Comparison of ENCODE assay signal across 9 mouse cellular contexts in genomic region chr11:96956009-96956724, GRCm38 (mm10). TPM values are rescaled to one million over a fixed set of nuclear protein-coding genes. Genes with fewer than 3 reads are reported as not detected.
DNase-seq lines count a peak whose midpoint lies in the region; ATAC-seq and TF ChIP-seq lines count a peak whose summit lies in the region.
"Had no signal": no experiment of that assay in that cellular context is flagged by ENCODE, and none has a peak within 500 bp of the region (broad histone marks: within the 10 kb centered on the region; RNA-seq: fewer than 3 reads in every experiment).

No protein-coding gene starts in this region.

- no peak overlapping the region for H3K4me2 ChIP-seq in kidney, embryonic 14.5 days (replicated peaks; ENCODE audit: low read depth, low read length)
- H3K4me2 ChIP-seq in limb, embryonic 15.5 days = no peak overlapping the region
- H3K4me2 ChIP-seq in forebrain, embryonic 16.5 days (ENCODE audit: low read length) = no peak overlapping the region
- no peak overlapping the region for H3K4me2 ChIP-seq in midbrain, embryonic 11.5 days
- H3K4me2 ChIP-seq: forebrain, embryonic 15.5 days had no signal

- H3K4me3 ChIP-seq in kidney, embryonic 14.5 days (ENCODE audit: low read length) = no peak overlapping the region
- no peak overlapping the region for H3K4me3 ChIP-seq in kidney, adult 2 months (ENCODE audit: insufficient read depth, low read depth, low read length)
- peak overlapping the region; percentile 54 for H3K4me3 ChIP-seq in ES-Bruce4 (ENCODE audit: low read depth, low read length)
- H3K4me3 ChIP-seq in limb, embryonic 15.5 days = no peak overlapping the region
- H3K4me3 ChIP-seq in forebrain, embryonic 16.5 days (replicated peaks; ENCODE audit: low read length) = no peak overlapping the region
- H3K4me3 ChIP-seq in midbrain, embryonic 11.5 days (ENCODE audit: low read depth, low read length) = no peak overlapping the region
- H3K4me3 ChIP-seq: forebrain, embryonic 15.5 days had no signal

- no peaks in the 10 kb centered on the region for H3K4me1 ChIP-seq in kidney, embryonic 14.5 days (ENCODE audit: control insufficient read depth, insufficient read depth, low read length)
- H3K4me1 ChIP-seq in kidney, adult 2 months (ENCODE audit: control insufficient read depth, insufficient read depth, low read length) = no peaks in the 10 kb centered on the region
- peaks cover 7% of the 10 kb centered on the region for H3K4me1 ChIP-seq in ES-Bruce4 (ENCODE audit: control insufficient read depth, insufficient read depth, low read length)
- no peaks in the 10 kb centered on the region for H3K4me1 ChIP-seq in limb, embryonic 15.5 days
- no peaks in the 10 kb centered on the region for H3K4me1 ChIP-seq in forebrain, embryonic 16.5 days (replicated peaks; ENCODE audit: control insufficient read depth, insufficient read depth, low read length)
- no peaks in the 10 kb centered on the region for H3K4me1 ChIP-seq in midbrain, embryonic 11.5 days (ENCODE audit: control insufficient read depth, insufficient read depth, low read length)
- H3K4me1 ChIP-seq: forebrain, embryonic 15.5 days had no signal

- no peaks in the 10 kb centered on the region for H3K9me3 ChIP-seq in kidney, embryonic 14.5 days (ENCODE audit: control insufficient read depth, low read length)
- H3K9me3 ChIP-seq in ES-Bruce4 (replicated peaks; ENCODE audit: control insufficient read depth, insufficient read depth, low read length, poor library complexity, severe bottlenecking) = no peaks in the 10 kb centered on the region
- no peaks in the 10 kb centered on the region for H3K9me3 ChIP-seq in limb, embryonic 15.5 days
- no peaks in the 10 kb centered on the region for H3K9me3 ChIP-seq in forebrain, embryonic 16.5 days (ENCODE audit: control insufficient read depth, low read length)
- H3K9me3 ChIP-seq in midbrain, embryonic 11.5 days (ENCODE audit: control insufficient read depth, low read length) = no peaks in the 10 kb centered on the region
- H3K9me3 ChIP-seq: forebrain, embryonic 15.5 days had no signal

- WGBS in kidney, embryonic 14.5 days = 56% methylated on average over 18 of the region's 20 CpGs
- WGBS in kidney, adult 2 months = 59% methylated on average over 20 of the region's 20 CpGs
- 58% methylated on average over 20 of the region's 20 CpGs for WGBS in limb, embryonic 15.5 days
- WGBS in forebrain, embryonic 16.5 days = 63% methylated on average over 20 of the region's 20 CpGs
- 64% methylated on average over 20 of the region's 20 CpGs for WGBS in midbrain, embryonic 11.5 days

- H3K27ac ChIP-seq in kidney, embryonic 14.5 days (ENCODE audit: low read depth, low read length) = no peak overlapping the region
- no peak overlapping the region for H3K27ac ChIP-seq in kidney, adult 2 months (ENCODE audit: insufficient read depth, low read depth, low read length)
- peak overlapping the region; percentile 77 for H3K27ac ChIP-seq in ES-Bruce4 (ENCODE audit: insufficient read depth, low read length)
- 0 out of 2 replicates have a peak overlapping the region, but pooled peaks have one; percentile 11 for H3K27ac ChIP-seq in limb, embryonic 15.5 days
- H3K27ac ChIP-seq in forebrain, embryonic 16.5 days (ENCODE audit: low read length) = no peak overlapping the region
- no peak overlapping the region for H3K27ac ChIP-seq in midbrain, embryonic 11.5 days (ENCODE audit: low read depth, low read length)
- H3K27ac ChIP-seq: forebrain, embryonic 15.5 days had no signal

- ATAC-seq in kidney, embryonic 14.5 days (ENCODE audit: low FRiP score, low TSS enrichment) = peak; percentile 33; the same call in 1 of the 2 replicates
- ATAC-seq in limb, embryonic 15.5 days (ENCODE audit: insufficient number of reproducible peaks, low FRiP score, low TSS enrichment, low read depth) = no peak
- ATAC-seq in forebrain, embryonic 16.5 days = no peak
- ATAC-seq in midbrain, embryonic 11.5 days (ENCODE audit: low FRiP score) = no peak
- ATAC-seq: forebrain, embryonic 15.5 days had no signal

- TF ChIP-seq POLR2A in kidney, adult 2 months (IDR thresholded peaks at IDR 0.05; ENCODE audit: low read depth, low read length) = no peak
- TF ChIP-seq POLR2A in ES-Bruce4 (IDR thresholded peaks at IDR 0.05; ENCODE audit: insufficient read depth, low read length) = no peak

- no peak overlapping the region for H3K9ac ChIP-seq in kidney, embryonic 14.5 days (ENCODE audit: low read depth, low read length)
- peak overlapping the region; percentile 43 for H3K9ac ChIP-seq in ES-Bruce4 (ENCODE audit: low read depth, poor library complexity, severe bottlenecking)
- no peak overlapping the region for H3K9ac ChIP-seq in limb, embryonic 15.5 days
- H3K9ac ChIP-seq in forebrain, embryonic 16.5 days (replicated peaks; ENCODE audit: low read depth, low read length) = no peak overlapping the region
- H3K9ac ChIP-seq in midbrain, embryonic 11.5 days (ENCODE audit: low read length) = no peak overlapping the region
- H3K9ac ChIP-seq: forebrain, embryonic 15.5 days had no signal

- H3K27me3 ChIP-seq in kidney, embryonic 14.5 days (ENCODE audit: control insufficient read depth, insufficient read depth, low read length) = no peaks in the 10 kb centered on the region
- no peaks in the 10 kb centered on the region for H3K27me3 ChIP-seq in kidney, adult 2 months (replicated peaks; ENCODE audit: control insufficient read depth, insufficient read depth, low read length)
- no peaks in the 10 kb centered on the region for H3K27me3 ChIP-seq in ES-Bruce4 (ENCODE audit: control insufficient read depth, insufficient read depth, low read length, poor library complexity, severe bottlenecking)
- no peaks in the 10 kb centered on the region for H3K27me3 ChIP-seq in limb, embryonic 15.5 days
- H3K27me3 ChIP-seq in forebrain, embryonic 16.5 days (replicated peaks; ENCODE audit: control insufficient read depth, insufficient read depth, low read length) = no peaks in the 10 kb centered on the region
- H3K27me3 ChIP-seq in midbrain, embryonic 11.5 days (ENCODE audit: control insufficient read depth, insufficient read depth, low read length) = no peaks in the 10 kb centered on the region
- H3K27me3 ChIP-seq: forebrain, embryonic 15.5 days had no signal

- no peak; the same call in 1 of the 2 replicates for TF ChIP-seq CTCF in kidney, adult 2 months (conservative IDR thresholded peaks at IDR 0.05; ENCODE audit: insufficient read depth, insufficient read length, low read depth, low read length)
- peak; percentile 73 for TF ChIP-seq CTCF in ES-Bruce4 (IDR thresholded peaks at IDR 0.05; ENCODE audit: low read depth, low read length)

- DNase-seq in kidney, adult 2 months = no peak
- DNase-seq in embryo, embryonic 10.5 days (ENCODE audit: low spot score) = peak; percentile 34
- DNase-seq in adrenal gland, postnatal 4 days (ENCODE audit: low spot score in 2 of 2) = no peak
- no peak for DNase-seq in midbrain, embryonic 11.5 days (ENCODE audit: low spot score, missing footprints)

- peaks cover 86% of the 10 kb centered on the region for H3K36me3 ChIP-seq in kidney, embryonic 14.5 days (ENCODE audit: control insufficient read depth, insufficient read depth, low read length)
- H3K36me3 ChIP-seq in kidney, adult 2 months (ENCODE audit: control insufficient read depth, insufficient read depth, low read length) = no peaks in the 10 kb centered on the region
- H3K36me3 ChIP-seq in ES-Bruce4 (ENCODE audit: control insufficient read depth, insufficient read depth, low read length, poor library complexity, severe bottlenecking) = peaks cover 41% of the 10 kb centered on the region
- peaks cover 92% of the 10 kb centered on the region for H3K36me3 ChIP-seq in limb, embryonic 15.5 days
- H3K36me3 ChIP-seq in forebrain, embryonic 16.5 days (ENCODE audit: control insufficient read depth, insufficient read depth) = peaks cover 7% of the 10 kb centered on the region
- peaks cover 32% of the 10 kb centered on the region for H3K36me3 ChIP-seq in midbrain, embryonic 11.5 days (ENCODE audit: control insufficient read depth, insufficient read depth, low read length)

- TF ChIP-seq EP300 in ES-Bruce4 (IDR thresholded peaks at IDR 0.05; ENCODE audit: insufficient read depth, low read depth, low read length) = peak; percentile 96

RNA-seq across cellular contexts. Expression of gene Pnpo, which starts 12.4 kb away (rescaled TPM):
- polyA plus RNA-seq in kidney, embryonic 14.5 days (2014; fragmentation: Nextera tagmentation; extraction: Ambion mirVana) = 17.3 and 28.0 TPM in 2 replicates
- polyA plus RNA-seq in kidney, adult 2 months (2012; rRNA removed) = 73.0 and 77.1 TPM in 2 replicates
- 23.6 and 24.1 TPM in 2 replicates for polyA plus RNA-seq in ES-Bruce4 (2011; ENCODE audit: insufficient read depth, insufficient read length, low read depth, missing spikeins)
- 33.6 and 37.6 TPM in 2 replicates for polyA plus RNA-seq in limb, embryonic 15.5 days (2015; fragmentation: Nextera tagmentation; extraction: Ambion mirVana)
- polyA plus RNA-seq in forebrain, embryonic 16.5 days (2015; fragmentation: Nextera tagmentation; extraction: Ambion mirVana) = 21.7 and 22.8 TPM in 2 replicates
- 10 to 100 TPM; 27.5 to 35.0 TPM for total RNA-seq in adrenal gland, postnatal 4 days (2021)
- polyA plus RNA-seq in midbrain, embryonic 11.5 days (2014; fragmentation: Nextera tagmentation; extraction: Ambion mirVana) = 23.1 and 24.4 TPM in 2 replicates

RNA-seq across cellular contexts. Expression of gene Sp2, which starts 26.6 kb away (rescaled TPM):
- polyA plus RNA-seq in kidney, embryonic 14.5 days (2014; fragmentation: Nextera tagmentation; extraction: Ambion mirVana) = 13.3 and 23.9 TPM in 2 replicates
- 11.9 and 13.3 TPM in 2 replicates for polyA plus RNA-seq in kidney, adult 2 months (2012; rRNA removed)
- 29.0 and 30.5 TPM in 2 replicates for polyA plus RNA-seq in ES-Bruce4 (2011; ENCODE audit: insufficient read depth, insufficient read length, low read depth, missing spikeins)
- polyA plus RNA-seq in limb, embryonic 15.5 days (2015; fragmentation: Nextera tagmentation; extraction: Ambion mirVana) = 15.1 and 16.8 TPM in 2 replicates
- polyA plus RNA-seq in forebrain, embryonic 16.5 days (2015; fragmentation: Nextera tagmentation; extraction: Ambion mirVana) = 16.2 and 16.3 TPM in 2 replicates
- total RNA-seq in adrenal gland, postnatal 4 days (2021) = 10 to 100 TPM; 23.3 to 26.0 TPM
- 22.2 and 26.3 TPM in 2 replicates for polyA plus RNA-seq in midbrain, embryonic 11.5 days (2014; fragmentation: Nextera tagmentation; extraction: Ambion mirVana)

RNA-seq across cellular contexts. Expression of gene Prr15l, which starts 28.3 kb away (rescaled TPM):
- polyA plus RNA-seq in kidney, embryonic 14.5 days (2014; fragmentation: Nextera tagmentation; extraction: Ambion mirVana) = 33.7 and 36.3 TPM in 2 replicates
- 114 and 119 TPM in 2 replicates for polyA plus RNA-seq in kidney, adult 2 months (2012; rRNA removed)
- polyA plus RNA-seq in ES-Bruce4 (2011; ENCODE audit: insufficient read depth, insufficient read length, low read depth, missing spikeins) = 10.9 and 11.1 TPM in 2 replicates
- polyA plus RNA-seq in limb, embryonic 15.5 days (2015; fragmentation: Nextera tagmentation; extraction: Ambion mirVana) = 3.4 and 3.6 TPM in 2 replicates
- polyA plus RNA-seq in forebrain, embryonic 16.5 days (2015; fragmentation: Nextera tagmentation; extraction: Ambion mirVana) = 0.19 and 0.27 TPM in 2 replicates
- total RNA-seq in adrenal gland, postnatal 4 days (2021) = 1 to 10 TPM in 1 of 2 experiments, under 1 TPM in 1; 0.28 to 7.8 TPM
- polyA plus RNA-seq in midbrain, embryonic 11.5 days (2014; fragmentation: Nextera tagmentation; extraction: Ambion mirVana) = 0.12 and 0.19 TPM in 2 replicates
- polyA plus RNA-seq: forebrain, embryonic 15.5 days had no signal

RNA-seq across cellular contexts. Expression of gene Cdk5rap3, which starts 39.9 kb away (rescaled TPM):
- 66.9 and 69.1 TPM in 2 replicates for polyA plus RNA-seq in kidney, embryonic 14.5 days (2014; fragmentation: Nextera tagmentation; extraction: Ambion mirVana)
- 35.6 and 37.2 TPM in 2 replicates for polyA plus RNA-seq in kidney, adult 2 months (2012; rRNA removed)
- 93.3 and 109 TPM in 2 replicates for polyA plus RNA-seq in ES-Bruce4 (2011; ENCODE audit: insufficient read depth, insufficient read length, low read depth, missing spikeins)
- polyA plus RNA-seq in limb, embryonic 15.5 days (2015; fragmentation: Nextera tagmentation; extraction: Ambion mirVana) = 76.2 and 87.4 TPM in 2 replicates
- 103 and 106 TPM in 2 replicates for polyA plus RNA-seq in forebrain, embryonic 16.5 days (2015; fragmentation: Nextera tagmentation; extraction: Ambion mirVana)
- total RNA-seq in adrenal gland, postnatal 4 days (2021) = 10 to 100 TPM; 71.6 to 74.7 TPM
- polyA plus RNA-seq in midbrain, embryonic 11.5 days (2014; fragmentation: Nextera tagmentation; extraction: Ambion mirVana) = 91.4 and 92.8 TPM in 2 replicates

RNA-seq across cellular contexts. Expression of gene Sp6, which starts 57.0 kb away (rescaled TPM):
- 0.57 and 0.60 TPM in 2 replicates for polyA plus RNA-seq in kidney, embryonic 14.5 days (2014; fragmentation: Nextera tagmentation; extraction: Ambion mirVana)
- polyA plus RNA-seq in kidney, adult 2 months (2012; rRNA removed) = 0.91 and 0.95 TPM in 2 replicates
- 12.4 and 13.5 TPM in 2 replicates for polyA plus RNA-seq in ES-Bruce4 (2011; ENCODE audit: insufficient read depth, insufficient read length, low read depth, missing spikeins)
- 27.1 and 30.4 TPM in 2 replicates for polyA plus RNA-seq in limb, embryonic 15.5 days (2015; fragmentation: Nextera tagmentation; extraction: Ambion mirVana)
- polyA plus RNA-seq in forebrain, embryonic 16.5 days (2015; fragmentation: Nextera tagmentation; extraction: Ambion mirVana) = 0.29 and 0.68 TPM in 2 replicates
- total RNA-seq in adrenal gland, postnatal 4 days (2021) = under 1 TPM; 0.42 TPM
- not detected in 2 replicates for polyA plus RNA-seq in midbrain, embryonic 11.5 days (2014; fragmentation: Nextera tagmentation; extraction: Ambion mirVana)

Comparison
In these comparisons a context has a peak if more than half of its experiments do, and no peak if none do; other contexts are left out.
1. H3K27ac ChIP-seq: peak in ES-Bruce4 (single experiment) and limb, embryonic 15.5 days (single experiment); none in kidney, embryonic 14.5 days (single experiment), kidney, adult 2 months (single experiment), forebrain, embryonic 16.5 days (single experiment) and midbrain, embryonic 11.5 days (single experiment).